Mouse (Mus musculus) natural killer cell, adult 2 months (primary cell): ENCODE results near the gene Zfr2.
"Not testable (repeated sequence)": the region's sequence is repeated elsewhere in the genome, so short reads cannot be mapped to it uniquely, and the experiment has no call there.

Source experiments
- DNase-seq, 2 experiments: peaks; one replicate each; pipeline ENCODE4 v3.0.0; 2022; ENCODE audit warnings: low spot score in 2 of 2

Zfr2 gene

GRCm38 (mm10) chr10:81202978-81203720 is 29.8 kb upstream of the Zfr2 start:
- no peak for DNase-seq

DNA sequence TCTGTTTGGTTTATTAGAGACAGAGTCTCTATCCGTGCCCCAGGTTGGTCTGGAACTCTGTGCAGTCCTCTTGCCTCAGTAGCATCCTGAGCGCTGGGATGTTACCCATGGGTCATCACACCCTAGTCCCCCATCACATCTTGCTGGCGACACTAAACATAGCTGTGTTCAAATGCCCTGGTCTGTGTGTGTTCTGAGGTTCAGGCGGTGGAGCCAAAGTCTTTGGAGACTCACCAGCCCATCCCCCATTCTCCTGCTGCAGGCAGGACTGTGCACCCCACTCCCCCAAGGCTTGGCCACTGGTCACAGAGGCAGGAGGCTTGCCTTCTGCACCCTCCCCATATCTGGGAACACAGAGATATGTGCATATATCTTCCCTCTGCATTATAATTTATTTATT is 28.8 kb upstream of the Zfr2 start:
- DNase-seq: no peak

- DNase-seq: no peak
These were observed 22.8 kb upstream of the Zfr2 start for GRCm38 (mm10) chr10:81210154-81210553.

DNA sequence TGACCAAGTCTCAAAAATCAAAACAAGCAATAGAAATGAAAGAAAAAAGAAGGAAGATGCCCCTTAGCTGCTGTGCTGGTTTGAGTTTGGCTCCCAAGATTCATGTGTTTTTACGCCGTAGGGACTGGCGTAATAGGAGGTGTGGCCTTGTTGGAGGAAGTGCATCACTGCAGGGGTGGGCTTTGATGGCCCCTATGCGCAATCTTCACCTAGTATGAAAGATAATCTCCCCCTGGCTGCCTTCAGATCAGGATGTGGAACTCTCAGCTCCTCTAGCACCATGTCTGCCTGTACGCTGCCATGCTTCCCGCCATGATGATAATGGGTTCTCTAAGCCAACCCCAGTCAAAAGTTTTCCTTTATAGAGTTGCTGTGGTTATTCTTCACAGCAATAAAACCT is 16.7 kb upstream of the Zfr2 start:
- DNase-seq: no peak

DNA sequence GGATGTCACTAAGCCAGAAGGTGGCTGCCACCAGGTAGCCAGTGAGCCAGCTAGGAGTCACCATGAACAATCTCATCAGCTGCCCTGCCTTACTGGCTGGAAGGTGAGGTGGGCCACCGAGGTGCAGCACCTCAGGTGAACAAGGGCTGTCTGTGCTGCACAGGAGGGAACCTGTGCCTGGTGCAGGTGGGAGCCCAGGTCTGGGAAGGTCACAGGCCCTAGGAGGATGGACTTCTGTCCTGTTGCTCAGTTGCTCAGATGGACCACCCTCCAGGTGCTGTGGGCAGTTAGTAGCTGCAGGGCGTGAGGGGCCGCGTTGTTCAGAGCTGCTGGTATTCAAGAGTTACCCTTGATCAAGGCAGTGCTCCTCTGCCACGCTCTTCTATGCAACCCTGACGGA is 16.1 kb upstream of the Zfr2 start:
- DNase-seq: no peak

DNA sequence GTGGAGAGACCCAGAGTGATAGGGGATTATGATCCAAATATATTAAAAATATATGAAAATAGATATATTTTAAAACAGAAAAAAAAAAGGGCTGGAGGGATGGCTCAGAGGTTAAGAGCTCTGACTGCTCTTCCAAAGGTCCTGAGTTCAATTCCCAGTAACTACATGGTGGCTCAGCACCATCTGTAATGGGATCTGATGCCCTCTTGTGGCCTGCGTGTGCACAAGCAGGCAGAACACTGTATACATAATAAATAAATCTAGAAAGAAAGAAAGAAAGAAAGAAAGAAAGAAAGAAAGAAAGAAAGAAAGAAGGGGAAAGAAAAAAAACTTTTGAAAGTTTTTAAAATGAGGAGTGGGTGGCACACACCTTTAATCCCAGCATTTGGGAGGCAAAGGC is 15.7 kb upstream of the Zfr2 start:
- not testable (repeated sequence) for DNase-seq

DNA sequence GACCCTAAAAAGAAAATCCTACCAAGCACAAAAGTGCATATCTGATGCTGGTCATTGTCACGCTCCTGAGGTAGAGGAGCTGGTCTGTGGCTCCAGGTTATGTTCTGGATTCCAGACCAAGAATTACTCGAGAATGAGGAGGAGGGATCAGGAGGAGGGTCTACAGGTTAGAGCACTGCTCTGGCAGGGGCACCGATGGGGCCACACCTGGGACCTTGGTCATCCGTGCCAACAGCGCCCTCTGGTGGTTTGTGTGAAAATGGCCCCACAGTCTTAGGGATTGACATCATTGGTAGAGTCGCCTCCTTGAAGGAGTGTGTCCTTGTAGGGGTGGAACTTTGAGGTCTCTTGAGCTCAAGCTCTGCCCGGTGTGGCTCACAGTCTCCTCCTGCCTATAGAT is 15.0 kb upstream of the Zfr2 start:
- DNase-seq: peak; percentile 72 to 85

DNA sequence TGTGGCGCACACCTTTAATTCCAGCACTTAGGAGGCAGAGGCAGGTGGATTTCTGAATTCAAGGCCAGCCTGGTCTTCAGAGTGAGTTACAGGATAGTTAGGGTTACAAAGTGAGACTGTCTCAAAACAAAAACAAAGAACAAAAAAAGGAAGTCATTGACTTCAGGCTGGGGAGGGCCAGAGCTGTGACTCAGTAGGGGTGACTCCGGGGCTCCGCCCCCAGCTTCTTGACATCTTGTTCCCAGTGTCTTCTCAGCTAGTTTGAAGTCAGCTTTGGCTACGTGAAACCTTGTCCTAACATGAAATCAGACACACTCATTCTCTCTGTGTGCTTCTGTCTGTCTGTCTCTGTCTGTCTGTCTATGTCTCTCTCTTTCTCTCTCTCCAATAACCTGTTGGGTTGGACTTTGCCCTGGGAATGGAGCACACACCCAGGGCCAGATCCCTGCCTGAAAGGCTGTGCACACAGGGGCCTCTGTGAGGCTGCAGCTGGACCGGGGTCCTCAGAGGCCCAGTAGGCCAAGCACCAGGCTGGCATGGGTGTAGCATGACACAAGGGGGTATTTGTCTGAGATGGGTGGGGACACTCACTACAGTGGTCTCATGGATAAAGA is 11.4 kb upstream of the Zfr2 start:
- peak in 1 of 2 experiments; percentile 32 for DNase-seq

- DNase-seq: not testable (repeated sequence)
These were observed 9.2 kb upstream of the Zfr2 start for GRCm38 (mm10) chr10:81223731-81224130.

GRCm38 (mm10) chr10:81229735-81230437 is 3.1 kb upstream of the Zfr2 start:
- no peak for DNase-seq

DNA sequence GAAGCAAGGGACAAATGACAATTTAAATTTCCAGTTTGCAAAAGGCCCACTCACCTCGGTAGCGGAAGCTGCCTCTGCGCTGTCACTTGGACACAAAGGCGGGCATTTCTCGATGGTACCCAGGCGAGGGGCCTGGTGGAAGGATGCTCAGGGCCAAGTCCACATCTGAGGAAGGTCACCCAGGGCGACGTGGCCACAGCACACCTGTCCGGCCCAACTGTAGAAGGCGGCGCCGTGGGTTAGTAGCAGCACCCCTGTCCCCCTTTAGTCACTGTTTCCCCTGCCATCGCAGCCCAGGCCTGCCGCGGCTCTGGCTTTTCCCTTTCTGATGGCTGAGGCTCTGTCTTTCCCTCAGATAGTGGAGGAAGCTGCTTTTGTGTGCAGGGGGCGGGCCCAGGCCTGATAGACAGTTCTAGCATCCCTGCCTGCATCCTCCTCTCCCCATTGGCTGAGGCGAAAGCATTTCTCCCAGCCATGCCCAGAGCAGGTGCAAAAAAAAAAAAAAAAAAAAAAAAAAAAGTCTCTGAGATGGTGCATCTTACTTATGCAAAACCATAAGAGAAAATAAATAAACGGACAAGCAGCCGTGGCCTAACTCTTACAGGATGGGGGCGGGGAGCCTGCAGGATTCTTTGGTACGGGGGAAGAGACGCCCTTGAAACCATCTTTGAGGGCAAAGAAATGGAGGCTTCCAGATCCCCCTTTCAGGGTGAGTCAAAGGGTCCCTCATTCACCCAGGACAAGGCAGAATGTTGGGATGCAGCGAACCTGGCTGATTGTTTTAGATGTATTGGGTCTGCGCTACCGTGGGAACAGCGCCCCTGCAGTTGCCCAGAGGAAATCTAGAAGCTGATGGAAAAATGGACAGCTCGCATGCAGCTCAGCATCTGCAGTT is 2.3 kb upstream of the Zfr2 start, which contains the start of gene Atcay:
Atcay (minus strand) TSS at position 396 of the 895 bp plus-strand sequence.
- DNase-seq: no peak

DNA sequence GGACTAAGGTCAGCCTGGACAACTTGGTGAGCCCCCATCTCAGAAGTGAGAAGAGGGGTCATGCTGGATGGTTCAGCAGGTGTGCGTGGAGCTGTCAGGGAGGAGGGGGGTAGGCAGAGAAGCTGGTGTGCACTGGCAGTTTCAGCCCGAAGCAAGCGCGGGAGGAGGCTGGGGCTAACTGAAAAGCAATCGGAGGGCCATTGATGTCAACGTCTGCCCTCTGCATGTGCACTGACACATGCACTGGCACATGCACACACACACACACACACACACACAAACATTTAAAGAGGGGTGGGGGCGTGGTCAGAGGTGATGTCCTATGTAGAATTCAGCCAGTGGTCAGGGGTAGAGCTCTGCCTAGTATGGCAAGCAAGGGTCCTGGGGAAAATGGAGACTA is 1.5 kb upstream of the Zfr2 start:
- DNase-seq: no peak

DNA sequence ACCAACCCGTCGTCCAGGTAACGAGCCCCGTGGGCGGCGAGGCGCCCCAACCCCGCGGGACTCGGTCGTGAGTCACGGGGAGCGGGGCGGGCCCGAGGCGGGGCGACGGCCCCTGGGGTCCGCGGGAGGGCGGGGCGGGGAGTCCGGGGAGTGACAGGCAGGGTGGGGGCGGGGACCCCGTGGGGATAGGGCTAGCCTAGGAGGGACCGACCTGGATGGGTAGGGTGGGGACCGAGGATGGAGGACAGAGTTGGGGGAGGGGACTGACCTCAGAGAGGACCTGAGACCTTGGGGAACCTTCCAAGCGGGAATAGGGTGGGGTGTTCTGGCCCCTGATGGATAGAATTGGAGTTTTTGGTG is 251 bp downstream of the Zfr2 start:
- no peak for DNase-seq

DNA sequence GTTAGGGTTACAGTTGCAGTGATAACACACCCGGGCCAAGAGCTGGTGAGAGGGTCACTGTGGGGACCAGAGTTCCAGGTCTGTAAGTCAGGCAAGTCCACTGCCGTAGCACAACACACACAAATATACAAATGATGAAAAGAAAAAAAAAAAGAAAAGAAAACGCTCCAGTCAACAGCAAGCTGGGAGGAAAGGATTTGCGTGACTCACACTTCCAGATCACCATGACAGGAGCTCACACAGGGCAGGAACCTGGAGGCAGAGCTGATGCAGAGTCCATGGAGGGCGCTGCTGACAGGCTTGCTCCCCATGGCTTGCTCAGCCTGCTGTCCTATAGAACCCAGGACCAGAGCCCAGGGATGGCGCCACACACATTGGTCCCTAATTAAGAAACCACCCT is 1.3 kb downstream of the Zfr2 start:
- DNase-seq: no peak

GRCm38 (mm10) chr10:81236471-81237268 is 3.7 kb downstream of the Zfr2 start:
- no peak for DNase-seq

DNA sequence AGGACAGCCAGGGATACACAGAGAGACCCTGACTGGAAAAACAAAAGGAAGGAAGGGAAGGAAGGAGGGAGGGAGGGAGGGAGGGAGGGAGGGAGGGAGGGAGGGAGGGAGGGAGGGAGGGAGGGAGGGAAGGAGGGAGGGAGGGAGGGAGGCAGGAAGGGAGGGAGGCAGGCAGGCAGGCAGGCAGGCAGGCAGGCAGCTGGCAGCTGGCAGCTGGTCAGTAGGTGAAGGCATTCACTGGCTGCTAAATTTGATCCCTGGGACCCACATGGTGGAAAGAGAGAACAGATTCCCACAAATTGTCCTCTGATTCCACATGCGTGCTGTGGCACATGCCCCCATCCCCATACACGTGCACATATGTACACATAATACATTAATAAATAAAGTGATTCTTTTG is 5.7 kb downstream of the Zfr2 start:
- no peak for DNase-seq

DNA sequence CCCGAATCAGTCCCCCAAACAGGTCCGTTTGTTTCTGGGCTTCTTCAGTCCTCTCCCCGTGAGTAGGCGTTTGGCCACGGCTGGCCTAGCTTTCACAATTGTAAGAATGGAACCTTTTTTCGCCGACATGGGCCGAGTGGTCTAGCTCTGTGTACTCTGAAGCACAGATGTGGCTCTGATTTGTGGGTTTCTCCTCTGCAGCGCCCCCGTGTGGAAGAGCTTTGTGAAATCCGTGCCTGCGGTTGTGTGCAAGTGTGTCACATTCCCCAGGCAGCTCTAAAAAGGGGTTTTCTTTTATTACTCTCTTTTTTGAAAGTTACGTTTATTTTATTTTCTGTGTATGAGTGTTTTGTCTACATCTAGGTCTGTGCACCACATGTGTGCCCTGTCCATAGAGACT is 7.9 kb downstream of the Zfr2 start:
- DNase-seq: peak in 1 of 2 experiments; percentile 69

GRCm38 (mm10) chr10:81242021-81242420 is 9.1 kb downstream of the Zfr2 start:
- DNase-seq: no peak

GRCm38 (mm10) chr10:81244146-81244545 is 11.2 kb downstream of the Zfr2 start:
- DNase-seq: no peak

DNA sequence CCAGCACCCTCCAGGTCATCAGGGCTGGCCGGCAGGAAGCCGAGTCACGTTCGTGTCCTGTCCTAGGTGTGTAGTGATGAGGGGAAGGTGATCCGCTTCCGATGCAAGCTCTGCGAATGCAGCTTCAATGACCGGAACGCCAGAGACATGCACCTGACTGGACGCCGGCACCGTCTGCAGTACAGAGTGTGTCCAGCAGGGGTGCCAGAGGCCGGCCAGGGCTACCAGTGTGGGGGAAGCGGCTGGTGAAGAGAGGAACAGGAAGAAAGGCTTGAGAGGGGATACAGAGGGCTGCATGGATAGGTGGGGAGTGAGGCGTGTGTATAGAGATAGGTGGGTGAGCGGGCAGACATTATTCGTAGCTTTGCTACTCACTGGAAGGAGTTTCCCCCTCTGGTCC is 11.6 kb downstream of the Zfr2 start:
- peak; percentile 75 to 86 for DNase-seq

DNA sequence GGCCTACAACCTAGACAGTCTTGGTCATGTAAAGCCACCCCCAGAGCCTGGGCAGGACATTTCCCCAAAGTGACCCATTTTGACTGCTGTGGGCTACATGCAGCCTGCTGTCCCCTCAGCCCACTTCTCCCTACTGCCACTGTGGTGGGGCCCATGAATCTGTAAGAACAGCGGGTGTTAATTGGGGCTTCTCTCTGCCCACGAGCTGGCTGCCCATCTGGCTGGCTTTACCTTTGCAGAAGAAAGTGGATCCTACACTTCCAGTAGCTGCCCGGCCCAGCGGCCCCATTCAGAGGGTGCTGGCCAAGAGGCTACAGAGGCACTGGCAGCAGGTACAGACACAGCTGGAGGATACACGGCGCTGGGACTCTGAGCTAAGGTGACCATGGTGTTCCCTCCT is 12.2 kb downstream of the Zfr2 start:
- no peak for DNase-seq
